Mouse (Mus musculus) spleen, postnatal 0 days (tissue): ENCODE data around the gene Gm15130. TPM values are rescaled to one million over a fixed set of nuclear protein-coding genes. Genes with fewer than 3 reads are reported as not detected.

ENCODE experiments used
- polyA plus RNA-seq: library from polyadenylated mRNA; unstranded; fragments of >200 nt; fragmentation: Nextera tagmentation; extraction: Ambion mirVana; gene quantifications from 2 replicates; pipeline ENCODE4 v1.2.1, GENCODE M21; 2015

Gene Gm15130
- not detected in 2 replicates for polyA plus RNA-seq

DNA sequence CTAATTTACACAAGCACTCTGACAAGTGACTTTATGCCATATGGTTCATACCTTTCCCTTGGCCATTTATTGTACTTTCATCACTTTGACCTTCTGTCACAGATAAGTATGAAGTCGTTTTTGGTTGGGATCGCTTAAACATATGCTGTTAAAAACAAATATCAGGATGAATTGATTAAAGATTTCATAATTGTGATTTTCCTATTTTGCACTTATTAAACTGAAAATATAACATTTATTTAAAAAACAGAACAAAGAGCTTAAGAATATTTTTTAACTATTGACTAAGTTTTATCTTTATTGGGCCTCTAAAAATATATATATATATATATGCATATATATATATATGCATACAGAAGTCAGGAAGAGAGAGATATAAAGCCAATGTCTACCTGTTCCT is at the start of gene Gm15130:
Gene Gm15130 (minus strand): TSS at position 101 of the 400 bp plus-strand sequence.

DNA sequence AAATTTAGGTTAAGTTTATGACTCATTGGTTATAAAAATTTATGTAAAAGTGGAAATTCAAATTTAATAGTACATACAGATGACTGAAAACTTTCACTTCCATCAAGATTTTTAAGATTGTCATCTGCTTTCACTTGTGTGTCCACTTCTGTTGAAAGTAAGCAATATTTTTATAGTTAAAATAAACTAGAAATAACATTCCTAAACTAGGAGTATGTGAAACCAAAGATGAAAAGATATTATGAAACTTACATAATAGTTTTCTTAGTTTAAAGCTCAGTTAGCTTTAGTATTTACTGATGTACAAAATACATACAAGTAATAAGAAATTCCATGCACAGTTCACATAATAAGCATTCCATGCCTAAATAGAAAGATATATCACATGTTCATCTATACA is 46.9 kb downstream of the Gm15130 start, which contains the start of gene Gm13941:
Gene Gm13941 (minus strand): TSS at position 101 of the 400 bp plus-strand sequence.

Other genes starting within 250 kb of the Gm15130 start
- gene Ano3, start 202.0 kb downstream of the Gm15130 start, polyA plus RNA-seq = not detected in 2 replicates
- gene Gm13941, start 47.0 kb downstream of the Gm15130 start, polyA plus RNA-seq = not detected in 2 replicates
- not detected in 2 replicates for gene 4930430A15Rik, start 76.7 kb upstream of the Gm15130 start, polyA plus RNA-seq
- gene Olfr1275, start 82.3 kb upstream of the Gm15130 start, polyA plus RNA-seq = not detected in 2 replicates
- gene Olfr1276, start 101.6 kb upstream of the Gm15130 start, polyA plus RNA-seq = not detected in 2 replicates
- gene Olfr1277, start 121.2 kb upstream of the Gm15130 start, polyA plus RNA-seq = not detected in 2 replicates
- not detected in 2 replicates for gene Olfr1278, start 137.2 kb upstream of the Gm15130 start, polyA plus RNA-seq
- not detected in 2 replicates for gene Olfr1279, start 147.7 kb upstream of the Gm15130 start, polyA plus RNA-seq
- gene Olfr1280, start 161.1 kb upstream of the Gm15130 start, polyA plus RNA-seq = not detected in 2 replicates
- not detected in 2 replicates for gene Olfr1281, start 173.6 kb upstream of the Gm15130 start, polyA plus RNA-seq
- not detected in 2 replicates for gene Olfr1282, start 183.1 kb upstream of the Gm15130 start, polyA plus RNA-seq
- not detected in 2 replicates for gene Olfr1283, start 213.9 kb upstream of the Gm15130 start, polyA plus RNA-seq
- not detected in 2 replicates for gene Olfr1284, start 222.6 kb upstream of the Gm15130 start, polyA plus RNA-seq